Mouse (Mus musculus) embryonic facial prominence, embryonic 10.5 days (tissue): ENCODE data around the gene Nos1. TPM values are rescaled to one million over a fixed set of nuclear protein-coding genes. Genes with fewer than 3 reads are reported as not detected.
A peak's percentile ranks its signal among the peaks of the same experiment; 100 is the strongest.

Experiments
- DNase-seq: peaks from one replicate; pipeline ENCODE4 v3.0.0-alpha.2; 2017; ENCODE audit warnings: low spot score
- H3K27ac ChIP-seq: fragments of 300-500 bp; sonication (generic); replicated peaks from 2 replicates; pipeline ENCODE4 v1.5.1; 2016; ENCODE audit warnings: mild to moderate bottlenecking
- H3K27me3 ChIP-seq: fragments of 300-500 bp; sonication (generic); replicated peaks from 2 replicates; pipeline ENCODE4 v1.6.1; 2016; ENCODE audit warnings: low read depth, mild to moderate bottlenecking; ENCODE audit not compliant: poor library complexity, severe bottlenecking
- H3K36me3 ChIP-seq: fragments of 300-500 bp; sonication (generic); replicated peaks from 2 replicates; pipeline ENCODE4 v1.6.1; 2016; ENCODE audit warnings: mild to moderate bottlenecking, moderate library complexity
- H3K4me1 ChIP-seq: fragments of 300-500 bp; sonication (generic); 2 replicates; pipeline ENCODE4 v1.6.1; 2016
- H3K4me3 ChIP-seq: fragments of 300-500 bp; sonication (generic); 2 replicates; pipeline ENCODE4 v1.5.1; 2016; ENCODE audit warnings: mild to moderate bottlenecking, moderate library complexity
- H3K9me3 ChIP-seq: fragments of 300-500 bp; sonication (generic); 2 replicates; pipeline ENCODE4 v1.6.1; 2016; ENCODE audit warnings: mild to moderate bottlenecking
- WGBS: fragments of 180-500 bp; shearing (Covaris S2); methylation state at CpG from one replicate; pipeline ENCODE4 v1.1.7; 2016; 5-methylcytosine and 5-hydroxymethylcytosine counted together
- polyA plus RNA-seq: library from polyadenylated mRNA; unstranded; fragments of >200 nt; fragmentation: Nextera tagmentation; extraction: Ambion mirVana; gene quantifications from 2 replicates; pipeline ENCODE4 v1.2.1, GENCODE M21; 2016

The Nos1 gene
- polyA plus RNA-seq, 1 experiment from 2014 or later = 0.32 TPM

GRCm38 (mm10) chr5:117976657-117977500, 196.0 kb downstream of the Nos1 start, which contains the start of gene Fbxo21:
Gene Fbxo21 (plus strand): TSS chr5:117976730.
- H3K4me3 ChIP-seq = peak within 1 kb of the TSS; percentile 91
- under 1% methylated on average over 88 of the region's 88 CpGs for WGBS
- no peaks in the 10 kb centered on the region for H3K9me3 ChIP-seq
- peak within 1 kb of the TSS; percentile 96 for H3K27ac ChIP-seq
- DNase-seq = peak; percentile 99
- no peaks in the 10 kb centered on the region for H3K27me3 ChIP-seq
- H3K36me3 ChIP-seq = peaks cover 35% of the 10 kb centered on the region
- H3K4me1 ChIP-seq = peaks cover 24% of the 10 kb centered on the region

- no peaks in the 10 kb centered on the region for H3K9me3 ChIP-seq
- DNase-seq = peak; percentile 48
- 25% methylated on average over 30 of the region's 30 CpGs for WGBS
- H3K4me1 ChIP-seq = peaks cover 23% of the 10 kb centered on the region
- no peaks in the 10 kb centered on the region for H3K27me3 ChIP-seq
- H3K27ac ChIP-seq = peak overlapping the region; percentile 96
- H3K36me3 ChIP-seq = peaks cover 42% of the 10 kb centered on the region
- H3K4me3 ChIP-seq = peak overlapping the region; percentile 91
Observed at GRCm38 (mm10) chr5:117977501-117978158, 196.8 kb downstream of the Nos1 start.

- Histone ChIP-seq H3K4me1 (peaks cover 23% of the 10 kb centered on the region), H3K4me3 (peak overlapping the region; percentile 91), H3K27ac (peak overlapping the region; percentile 96; the same call in 1 of the 2 replicates), H3K36me3 (peaks cover 48% of the 10 kb centered on the region), H3K27me3 (no peaks in the 10 kb centered on the region), H3K9me3 (no peaks in the 10 kb centered on the region)
- 62% methylated on average over 17 of the region's 17 CpGs for WGBS
- no peak for DNase-seq
Observed at GRCm38 (mm10) chr5:117978159-117978697, 197.4 kb downstream of the Nos1 start.

GRCm38 (mm10) chr5:117979082-117979481, 198.2 kb downstream of the Nos1 start:
- Histone ChIP-seq H3K36me3 (peaks cover 57% of the 10 kb centered on the region), H3K27ac (no peak overlapping the region), H3K4me1 (peaks cover 23% of the 10 kb centered on the region), H3K9me3 (no peaks in the 10 kb centered on the region), H3K27me3 (no peaks in the 10 kb centered on the region), H3K4me3 (peak overlapping the region; percentile 91; the same call in 1 of the 2 replicates)
- DNase-seq = no peak
- 84% methylated on average over 5 of the region's 5 CpGs for WGBS

GRCm38 (mm10) chr5:117980921-117981320, 200.1 kb downstream of the Nos1 start:
- peaks cover 75% of the 10 kb centered on the region for H3K36me3 ChIP-seq
- no peaks in the 10 kb centered on the region for H3K9me3 ChIP-seq
- no peak overlapping the region for H3K27ac ChIP-seq
- peaks cover 23% of the 10 kb centered on the region for H3K4me1 ChIP-seq
- DNase-seq = no peak
- 93% methylated on average over 8 of the region's 8 CpGs for WGBS
- H3K27me3 ChIP-seq = no peaks in the 10 kb centered on the region
- H3K4me3 ChIP-seq = no peak overlapping the region

- no peak overlapping the region for H3K4me3 ChIP-seq
- H3K27ac ChIP-seq = no peak overlapping the region
- no peaks in the 10 kb centered on the region for H3K9me3 ChIP-seq
- 87% methylated on average over 5 of the region's 5 CpGs for WGBS
- peaks cover 85% of the 10 kb centered on the region for H3K36me3 ChIP-seq
- no peak for DNase-seq
- H3K27me3 ChIP-seq = no peaks in the 10 kb centered on the region
- H3K4me1 ChIP-seq = peaks cover 23% of the 10 kb centered on the region
Observed at GRCm38 (mm10) chr5:117981943-117982342, 201.1 kb downstream of the Nos1 start.

- DNase-seq = no peak
- WGBS = 57% methylated on average over 4 of the region's 4 CpGs
- Histone ChIP-seq H3K27ac (no peak overlapping the region), H3K36me3 (peaks cover 100% of the 10 kb centered on the region), H3K9me3 (no peaks in the 10 kb centered on the region), H3K27me3 (no peaks in the 10 kb centered on the region), H3K4me1 (no peaks in the 10 kb centered on the region), H3K4me3 (no peak overlapping the region)
Observed at GRCm38 (mm10) chr5:117986327-117986726, 205.5 kb downstream of the Nos1 start.

GRCm38 (mm10) chr5:117987891-117988290, 207.1 kb downstream of the Nos1 start:
- Histone ChIP-seq H3K36me3 (peaks cover 100% of the 10 kb centered on the region), H3K9me3 (no peaks in the 10 kb centered on the region), H3K27me3 (no peaks in the 10 kb centered on the region), H3K4me3 (no peak overlapping the region), H3K4me1 (no peaks in the 10 kb centered on the region), H3K27ac (no peak overlapping the region)
- DNase-seq = no peak
- WGBS = 88% methylated on average over 3 of the region's 3 CpGs

GRCm38 (mm10) chr5:117988367-117988766, 207.5 kb downstream of the Nos1 start:
- WGBS = 90% methylated on average over 9 of the region's 9 CpGs
- no peaks in the 10 kb centered on the region for H3K9me3 ChIP-seq
- no peaks in the 10 kb centered on the region for H3K4me1 ChIP-seq
- H3K36me3 ChIP-seq = peaks cover 100% of the 10 kb centered on the region
- no peak overlapping the region for H3K4me3 ChIP-seq
- no peak for DNase-seq
- H3K27ac ChIP-seq = no peak overlapping the region
- no peaks in the 10 kb centered on the region for H3K27me3 ChIP-seq

GRCm38 (mm10) chr5:117989773-117990172, 208.9 kb downstream of the Nos1 start:
- no peaks in the 10 kb centered on the region for H3K27me3 ChIP-seq
- no peaks in the 10 kb centered on the region for H3K4me1 ChIP-seq
- H3K4me3 ChIP-seq = no peak overlapping the region
- no peak overlapping the region for H3K27ac ChIP-seq
- WGBS = 90% methylated on average over 6 of the region's 6 CpGs
- H3K9me3 ChIP-seq = no peaks in the 10 kb centered on the region
- DNase-seq = no peak
- H3K36me3 ChIP-seq = peaks cover 100% of the 10 kb centered on the region

GRCm38 (mm10) chr5:117990957-117991356, 210.1 kb downstream of the Nos1 start:
- no peak overlapping the region for H3K4me3 ChIP-seq
- DNase-seq = no peak
- H3K27ac ChIP-seq = no peak overlapping the region
- no peaks in the 10 kb centered on the region for H3K9me3 ChIP-seq
- H3K27me3 ChIP-seq = no peaks in the 10 kb centered on the region
- H3K4me1 ChIP-seq = no peaks in the 10 kb centered on the region
- 90% methylated on average over 3 of the region's 3 CpGs for WGBS
- peaks cover 100% of the 10 kb centered on the region for H3K36me3 ChIP-seq

GRCm38 (mm10) chr5:117993550-117993949, 212.7 kb downstream of the Nos1 start:
- 95% methylated on average over 6 of the region's 6 CpGs for WGBS
- no peaks in the 10 kb centered on the region for H3K9me3 ChIP-seq
- H3K4me3 ChIP-seq = no peak overlapping the region
- peaks cover 18% of the 10 kb centered on the region for H3K4me1 ChIP-seq
- H3K36me3 ChIP-seq = peaks cover 100% of the 10 kb centered on the region
- no peak for DNase-seq
- no peaks in the 10 kb centered on the region for H3K27me3 ChIP-seq
- no peak overlapping the region for H3K27ac ChIP-seq
